Mouse (Mus musculus): ENCODE data around the gene Zfp13.

Gene Zfp13

GRCm38 (mm10) chr17:23548615-23549014, 50.7 kb downstream of the Zfp13 start:
- no peaks in the 10 kb centered on the region for H3K36me3 ChIP-seq (ENCODE audit: control insufficient read depth, insufficient read depth, low read length, poor library complexity, severe bottlenecking)
- no peaks in the 10 kb centered on the region for H3K27me3 ChIP-seq (ENCODE audit: control insufficient read depth, insufficient read depth, low read length, poor library complexity, severe bottlenecking)
- DNase-seq (ENCODE audit: low read depth, low spot score): peak; percentile 89

- no peak for DNase-seq (ENCODE audit: low read depth, low spot score)
- Histone ChIP-seq H3K36me3 (ENCODE audit: control insufficient read depth, insufficient read depth, low read length, poor library complexity, severe bottlenecking) (no peaks in the 10 kb centered on the region), H3K27me3 (ENCODE audit: control insufficient read depth, insufficient read depth, low read length, poor library complexity, severe bottlenecking) (no peaks in the 10 kb centered on the region)
These were observed 51.4 kb downstream of the Zfp13 start for GRCm38 (mm10) chr17:23547681-23548443.

- peak; percentile 92 for DNase-seq (ENCODE audit: low read depth, low spot score)
- Histone ChIP-seq H3K36me3 (ENCODE audit: control insufficient read depth, insufficient read depth, low read length, poor library complexity, severe bottlenecking) (no peaks in the 10 kb centered on the region), H3K27me3 (ENCODE audit: control insufficient read depth, insufficient read depth, low read length, poor library complexity, severe bottlenecking) (no peaks in the 10 kb centered on the region)
These were observed 52.4 kb downstream of the Zfp13 start for GRCm38 (mm10) chr17:23546702-23547505.

- no peaks in the 10 kb centered on the region for H3K27me3 ChIP-seq (ENCODE audit: control insufficient read depth, insufficient read depth, low read length, poor library complexity, severe bottlenecking)
- no peaks in the 10 kb centered on the region for H3K36me3 ChIP-seq (ENCODE audit: control insufficient read depth, insufficient read depth, low read length, poor library complexity, severe bottlenecking)
- peak; percentile 90 for DNase-seq (ENCODE audit: low read depth, low spot score)
These were observed 53.0 kb downstream of the Zfp13 start for GRCm38 (mm10) chr17:23546333-23546701.

GRCm38 (mm10) chr17:23545841-23546240, 53.4 kb downstream of the Zfp13 start:
- H3K36me3 ChIP-seq (ENCODE audit: control insufficient read depth, insufficient read depth, low read length, poor library complexity, severe bottlenecking): no peaks in the 10 kb centered on the region
- H3K27me3 ChIP-seq (ENCODE audit: control insufficient read depth, insufficient read depth, low read length, poor library complexity, severe bottlenecking): no peaks in the 10 kb centered on the region
- DNase-seq (ENCODE audit: low read depth, low spot score): peak; percentile 24

- Histone ChIP-seq H3K36me3 (ENCODE audit: control insufficient read depth, insufficient read depth, low read length, poor library complexity, severe bottlenecking) (no peaks in the 10 kb centered on the region), H3K27me3 (ENCODE audit: control insufficient read depth, insufficient read depth, low read length, poor library complexity, severe bottlenecking) (no peaks in the 10 kb centered on the region)
- DNase-seq (ENCODE audit: low read depth, low spot score): no peak
These were observed 54.5 kb downstream of the Zfp13 start for GRCm38 (mm10) chr17:23544766-23545165.

- no peak for DNase-seq (ENCODE audit: low read depth, low spot score)
- Histone ChIP-seq H3K36me3 (ENCODE audit: control insufficient read depth, insufficient read depth, low read length, poor library complexity, severe bottlenecking) (no peaks in the 10 kb centered on the region), H3K27me3 (ENCODE audit: control insufficient read depth, insufficient read depth, low read length, poor library complexity, severe bottlenecking) (no peaks in the 10 kb centered on the region)
These were observed 55.3 kb downstream of the Zfp13 start for GRCm38 (mm10) chr17:23543983-23544382.

- Histone ChIP-seq H3K36me3 (ENCODE audit: control insufficient read depth, insufficient read depth, low read length, poor library complexity, severe bottlenecking) (no peaks in the 10 kb centered on the region), H3K27me3 (ENCODE audit: control insufficient read depth, insufficient read depth, low read length, poor library complexity, severe bottlenecking) (no peaks in the 10 kb centered on the region)
- no peak for DNase-seq (ENCODE audit: low read depth, low spot score)
These were observed 56.0 kb downstream of the Zfp13 start for GRCm38 (mm10) chr17:23543325-23543724.

- Histone ChIP-seq H3K36me3 (ENCODE audit: control insufficient read depth, insufficient read depth, low read length, poor library complexity, severe bottlenecking) (no peaks in the 10 kb centered on the region), H3K27me3 (ENCODE audit: control insufficient read depth, insufficient read depth, low read length, poor library complexity, severe bottlenecking) (no peaks in the 10 kb centered on the region)
- DNase-seq (ENCODE audit: low read depth, low spot score): no peak
These were observed 56.5 kb downstream of the Zfp13 start for GRCm38 (mm10) chr17:23542835-23543234.

GRCm38 (mm10) chr17:23542004-23542720, 57.1 kb downstream of the Zfp13 start:
- Histone ChIP-seq H3K36me3 (ENCODE audit: control insufficient read depth, insufficient read depth, low read length, poor library complexity, severe bottlenecking) (no peaks in the 10 kb centered on the region), H3K27me3 (ENCODE audit: control insufficient read depth, insufficient read depth, low read length, poor library complexity, severe bottlenecking) (no peaks in the 10 kb centered on the region)
- no peak for DNase-seq (ENCODE audit: low read depth, low spot score)

GRCm38 (mm10) chr17:23540605-23541475, 58.4 kb downstream of the Zfp13 start:
- H3K27me3 ChIP-seq (ENCODE audit: control insufficient read depth, insufficient read depth, low read length, poor library complexity, severe bottlenecking): no peaks in the 10 kb centered on the region
- no peak for DNase-seq (ENCODE audit: low read depth, low spot score)
- no peaks in the 10 kb centered on the region for H3K36me3 ChIP-seq (ENCODE audit: control insufficient read depth, insufficient read depth, low read length, poor library complexity, severe bottlenecking)

- Histone ChIP-seq H3K27me3 (ENCODE audit: control insufficient read depth, insufficient read depth, low read length, poor library complexity, severe bottlenecking) (no peaks in the 10 kb centered on the region), H3K36me3 (ENCODE audit: control insufficient read depth, insufficient read depth, low read length, poor library complexity, severe bottlenecking) (no peaks in the 10 kb centered on the region)
- DNase-seq (ENCODE audit: low read depth, low spot score): no peak
These were observed 59.2 kb downstream of the Zfp13 start for GRCm38 (mm10) chr17:23540106-23540505.

GRCm38 (mm10) chr17:23539608-23540007, 59.7 kb downstream of the Zfp13 start:
- no peaks in the 10 kb centered on the region for H3K27me3 ChIP-seq (ENCODE audit: control insufficient read depth, insufficient read depth, low read length, poor library complexity, severe bottlenecking)
- DNase-seq (ENCODE audit: low read depth, low spot score): no peak
- H3K36me3 ChIP-seq (ENCODE audit: control insufficient read depth, insufficient read depth, low read length, poor library complexity, severe bottlenecking): no peaks in the 10 kb centered on the region

- Histone ChIP-seq H3K27me3 (ENCODE audit: control insufficient read depth, insufficient read depth, low read length, poor library complexity, severe bottlenecking) (no peaks in the 10 kb centered on the region), H3K36me3 (ENCODE audit: control insufficient read depth, insufficient read depth, low read length, poor library complexity, severe bottlenecking) (no peaks in the 10 kb centered on the region)
- DNase-seq (ENCODE audit: low read depth, low spot score): no peak
These were observed 60.8 kb downstream of the Zfp13 start for GRCm38 (mm10) chr17:23538299-23539015.

All from splenic B cell, adult 2 months (primary cell).